Comparison of ENCODE assay signal across 25 mouse cellular contexts in the genomic region with DNA sequence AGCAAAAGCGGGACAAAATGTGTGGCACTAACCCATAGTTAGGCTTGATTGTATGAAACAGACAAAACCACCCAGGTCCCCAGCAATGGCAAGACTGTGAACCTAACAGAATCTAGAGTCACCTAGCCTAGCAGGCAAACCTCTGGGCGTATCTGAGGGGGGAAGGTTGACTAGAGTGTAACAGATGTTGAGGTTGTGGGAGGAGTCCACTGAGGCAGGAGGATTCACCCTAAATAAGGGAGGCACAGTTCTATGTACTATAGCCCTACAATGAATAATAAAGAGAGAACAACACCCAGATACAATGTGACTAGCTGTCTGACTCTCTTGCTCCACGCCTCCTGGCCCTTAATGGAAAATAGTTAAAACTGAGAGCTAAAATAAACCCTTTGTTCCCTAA.
"Had no signal": no experiment of that assay in that cellular context is flagged by ENCODE, and none has a peak within 500 bp of the region (broad histone marks: within the 10 kb centered on the region; RNA-seq: fewer than 3 reads in every experiment).

No protein-coding gene starts in this region.

- H3K9ac ChIP-seq: heart, embryonic 12.5 days; hindbrain, embryonic 12.5 days; hindbrain, embryonic 14.5 days; intestine, embryonic 15.5 days; limb, embryonic 12.5 days had no signal

- H3K4me2 ChIP-seq: heart, embryonic 12.5 days; hindbrain, embryonic 12.5 days; hindbrain, embryonic 14.5 days; intestine, embryonic 15.5 days; limb, embryonic 12.5 days had no signal

- H3K36me3 ChIP-seq: heart, embryonic 10.5 days; heart, embryonic 12.5 days; hindbrain, embryonic 10.5 days; hindbrain, embryonic 12.5 days; intestine, embryonic 15.5 days; limb, embryonic 10.5 days; limb, embryonic 12.5 days had no signal

- H3K27me3 ChIP-seq: heart, embryonic 12.5 days; hindbrain, embryonic 12.5 days; intestine, embryonic 15.5 days; limb, embryonic 12.5 days had no signal

- DNase-seq: gastrocnemius, adult 2 months; gastrocnemius, postnatal 10 days; gastrocnemius, postnatal 25 days; heart, adult 18-20 months; heart, postnatal 10 days; heart, postnatal 4 days; kidney, adult 18-20 months; kidney, adult 8-10 months; kidney, postnatal 10 days; kidney, postnatal 25 days; kidney, postnatal 4 days; liver had no signal

- H3K27ac ChIP-seq: gastrocnemius, adult 2 months; heart, embryonic 10.5 days; hindbrain, embryonic 10.5 days; hindbrain, embryonic 12.5 days; hindbrain, embryonic 14.5 days; intestine, embryonic 15.5 days; layer of hippocampus, adult 2 months; left cerebral cortex, adult 2 months; limb, embryonic 10.5 days; limb, embryonic 12.5 days had no signal

- H3K4me3 ChIP-seq: gastrocnemius, adult 2 months; heart, embryonic 10.5 days; heart, embryonic 12.5 days; hindbrain, embryonic 10.5 days; hindbrain, embryonic 12.5 days; intestine, embryonic 15.5 days; layer of hippocampus, adult 2 months; left cerebral cortex, adult 2 months; limb, embryonic 10.5 days; limb, embryonic 12.5 days had no signal

- ATAC-seq: hindbrain, embryonic 16.5 days; inflammation-experienced regulatory T-cells, adult 6 months; intestine, embryonic 15.5 days; intestine, postnatal 0 days had no signal

- H3K9me3 ChIP-seq: heart, embryonic 10.5 days; heart, embryonic 12.5 days; hindbrain, embryonic 10.5 days; hindbrain, embryonic 12.5 days; intestine, embryonic 15.5 days; limb, embryonic 10.5 days; limb, embryonic 12.5 days had no signal
